Mouse (Mus musculus) kidney, adult 2 months (tissue): ENCODE results near the gene A830018L16Rik.

ENCODE experiments used
- CTCF ChIP-seq: fragments of 200-500 bp; conservative IDR thresholded peaks from 2 replicates; pipeline ENCODE4 v1.5.1; 2011; ENCODE audit warnings: low read depth, mild to moderate bottlenecking, control low read depth, low read length, moderate library complexity, mixed read lengths; ENCODE audit not compliant: insufficient read depth, insufficient read length
- POLR2A ChIP-seq: fragments of 200-500 bp; IDR thresholded peaks from one replicate; pipeline ENCODE4 v1.6.1; 2011; ENCODE audit warnings: low read depth, low read length, control low read depth

- TF ChIP-seq CTCF (no peak), POLR2A (no peak)
Observed at GRCm38 (mm10) chr1:11395996-11396736, 17.7 kb upstream of the A830018L16Rik start.
